Mouse (Mus musculus) erythroblast, embryonic 14.5 days (primary cell): Measurements from ENCODE around the gene Abca3.

Experiments
- GATA1 ChIP-seq: IDR thresholded peaks from 2 replicates; pipeline ENCODE4 v1.6.1; 2012; ENCODE audit warnings: low read length, inconsistent platforms, mixed read lengths
- TAL1 ChIP-seq: IDR thresholded peaks from 3 replicates; pipeline ENCODE4 v1.6.1; 2012; ENCODE audit warnings: low read length, inconsistent platforms, mixed read lengths

- TF ChIP-seq GATA1 (no peak), TAL1 (no peak)
These were observed 90.4 kb downstream of the Abca3 start for GRCm38 (mm10) chr17:24442107-24442506.
